In the genomic region with DNA sequence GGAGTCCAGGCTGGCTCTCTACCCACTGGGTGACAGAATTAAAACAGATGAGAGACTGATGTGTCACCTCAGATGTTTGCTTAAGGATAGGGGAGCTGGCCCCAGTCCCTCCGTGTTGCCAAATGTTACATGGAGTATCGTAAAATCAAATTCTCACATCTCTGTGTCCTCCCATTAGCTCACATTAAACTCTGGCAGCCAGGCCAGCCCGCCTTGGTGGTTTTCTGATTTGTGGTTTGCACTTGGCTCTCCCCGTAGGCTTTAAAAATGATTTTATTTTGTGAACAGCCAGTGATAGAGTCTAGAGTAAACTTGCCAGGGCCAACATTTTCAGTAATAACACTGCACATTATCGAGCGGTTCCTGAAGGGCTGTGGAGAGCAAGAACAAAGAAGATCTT, we compare ENCODE assay signal across 17 mouse cellular contexts.
DNase-seq lines count a peak whose midpoint lies in the region; ATAC-seq and TF ChIP-seq lines count a peak whose summit lies in the region.
"Had no signal": no experiment of that assay in that cellular context is flagged by ENCODE, and none has a peak within 500 bp of the region (broad histone marks: within the 10 kb centered on the region; RNA-seq: fewer than 3 reads in every experiment).

No protein-coding gene starts in this region.

- no peak overlapping the region for H3K9ac ChIP-seq in forebrain, embryonic 14.5 days (ENCODE audit: low read length)
- no peak overlapping the region for H3K9ac ChIP-seq in forebrain, embryonic 12.5 days
- H3K9ac ChIP-seq in limb, embryonic 13.5 days = no peak overlapping the region
- H3K9ac ChIP-seq in liver, postnatal 0 days (replicated peaks) = no peak overlapping the region
- no peak overlapping the region for H3K9ac ChIP-seq in hindbrain, embryonic 13.5 days
- H3K9ac ChIP-seq: forebrain, embryonic 13.5 days; hindbrain, embryonic 15.5 days; liver, embryonic 13.5 days had no signal

- H3K4me2 ChIP-seq in forebrain, embryonic 14.5 days (ENCODE audit: low read length) = no peak overlapping the region
- no peak overlapping the region for H3K4me2 ChIP-seq in forebrain, embryonic 12.5 days
- no peak overlapping the region for H3K4me2 ChIP-seq in limb, embryonic 13.5 days (replicated peaks)
- H3K4me2 ChIP-seq in liver, postnatal 0 days (ENCODE audit: low read depth, low read length) = no peak overlapping the region
- H3K4me2 ChIP-seq in hindbrain, embryonic 13.5 days = no peak overlapping the region
- H3K4me2 ChIP-seq: forebrain, embryonic 13.5 days; hindbrain, embryonic 15.5 days; liver, embryonic 13.5 days; midbrain, embryonic 11.5 days had no signal

- no peaks in the 10 kb centered on the region for H3K36me3 ChIP-seq in forebrain, embryonic 14.5 days (ENCODE audit: control insufficient read depth, insufficient read depth, low read length)
- H3K36me3 ChIP-seq in forebrain, embryonic 12.5 days (replicated peaks) = no peaks in the 10 kb centered on the region
- no peaks in the 10 kb centered on the region for H3K36me3 ChIP-seq in limb, embryonic 13.5 days
- H3K36me3 ChIP-seq in limb, embryonic 10.5 days = no peaks in the 10 kb centered on the region
- H3K36me3 ChIP-seq in liver, postnatal 0 days (replicated peaks; ENCODE audit: insufficient read depth, low read length) = no peaks in the 10 kb centered on the region
- H3K36me3 ChIP-seq in hindbrain, embryonic 13.5 days = no peaks in the 10 kb centered on the region
- H3K36me3 ChIP-seq: heart, embryonic 10.5 days; hindbrain, embryonic 15.5 days; liver, embryonic 13.5 days had no signal

- peak; percentile 1 for DNase-seq in forebrain, embryonic 14.5 days (ENCODE audit: low spot score)
- no peak for DNase-seq in limb, embryonic 10.5 days (ENCODE audit: low spot score)
- DNase-seq in brain, embryonic 14.5 days (ENCODE audit: low read depth) = peak; percentile 9
- DNase-seq in gastrocnemius, postnatal 25 days = peak; percentile 38
- no peak for DNase-seq in liver, postnatal 0 days
- DNase-seq: adrenal gland, postnatal 25 days; cerebellum, adult 9-10 months; heart, postnatal 4 days; kidney, adult 8-10 months; liver, embryonic 13.5 days had no signal

- no peak for TF ChIP-seq CTCF in brain, embryonic 14.5 days (IDR thresholded peaks at IDR 0.05; ENCODE audit: borderline replicate concordance, extremely low read depth, insufficient read depth, insufficient read length)
- TF ChIP-seq CTCF in liver, postnatal 0 days (IDR thresholded peaks at IDR 0.05; ENCODE audit: low read depth) = no peak

- TF ChIP-seq POLR2A in brain, embryonic 14.5 days (IDR thresholded peaks at IDR 0.05; ENCODE audit: borderline replicate concordance, extremely low read depth, insufficient read depth, insufficient read length, poor library complexity, severe bottlenecking) = no peak

- H3K4me1 ChIP-seq in forebrain, embryonic 14.5 days (ENCODE audit: control insufficient read depth, insufficient read depth, low read length) = no peaks in the 10 kb centered on the region
- 0 out of 2 replicates have a peak, but pooled peaks cover 6% of the 10 kb centered on the region for H3K4me1 ChIP-seq in forebrain, embryonic 12.5 days
- H3K4me1 ChIP-seq in limb, embryonic 13.5 days = peaks cover 13% of the 10 kb centered on the region
- H3K4me1 ChIP-seq in limb, embryonic 10.5 days = no peaks in the 10 kb centered on the region
- H3K4me1 ChIP-seq in liver, postnatal 0 days (ENCODE audit: insufficient read depth) = no peaks in the 10 kb centered on the region
- H3K4me1 ChIP-seq in hindbrain, embryonic 13.5 days (replicated peaks) = no peaks in the 10 kb centered on the region
- H3K4me1 ChIP-seq: forebrain, embryonic 13.5 days; heart, embryonic 10.5 days; hindbrain, embryonic 15.5 days; liver, embryonic 13.5 days had no signal

- H3K9me3 ChIP-seq in forebrain, embryonic 14.5 days (replicated peaks; ENCODE audit: control insufficient read depth, low read length) = no peaks in the 10 kb centered on the region
- H3K9me3 ChIP-seq in forebrain, embryonic 12.5 days = no peaks in the 10 kb centered on the region
- no peaks in the 10 kb centered on the region for H3K9me3 ChIP-seq in limb, embryonic 13.5 days
- no peaks in the 10 kb centered on the region for H3K9me3 ChIP-seq in limb, embryonic 10.5 days (replicated peaks)
- H3K9me3 ChIP-seq in liver, postnatal 0 days (ENCODE audit: low read length) = no peaks in the 10 kb centered on the region
- no peaks in the 10 kb centered on the region for H3K9me3 ChIP-seq in hindbrain, embryonic 13.5 days
- H3K9me3 ChIP-seq: forebrain, embryonic 13.5 days; heart, embryonic 10.5 days; hindbrain, embryonic 15.5 days; liver, embryonic 13.5 days had no signal

- no peak for TF ChIP-seq EP300 in liver, postnatal 0 days (IDR thresholded peaks at IDR 0.05; ENCODE audit: low read depth)

- no peak for ATAC-seq in forebrain, embryonic 14.5 days
- ATAC-seq in forebrain, embryonic 12.5 days (ENCODE audit: low FRiP score) = no peak
- 0 out of 2 replicates have a peak, but pooled peaks have one; percentile 28 for ATAC-seq in limb, embryonic 13.5 days (ENCODE audit: low FRiP score, low read depth)
- no peak for ATAC-seq in liver, postnatal 0 days
- no peak for ATAC-seq in hindbrain, embryonic 13.5 days (ENCODE audit: low FRiP score)
- ATAC-seq: forebrain, embryonic 13.5 days had no signal

- no peak overlapping the region for H3K27ac ChIP-seq in forebrain, embryonic 14.5 days (ENCODE audit: low read depth, low read length)
- H3K27ac ChIP-seq in forebrain, embryonic 12.5 days = no peak overlapping the region
- no peak overlapping the region for H3K27ac ChIP-seq in limb, embryonic 13.5 days
- no peak overlapping the region for H3K27ac ChIP-seq in limb, embryonic 10.5 days
- H3K27ac ChIP-seq in liver, postnatal 0 days (ENCODE audit: low read depth) = no peak overlapping the region
- no peak overlapping the region for H3K27ac ChIP-seq in hindbrain, embryonic 13.5 days
- H3K27ac ChIP-seq: forebrain, embryonic 13.5 days; heart, embryonic 10.5 days; hindbrain, embryonic 15.5 days; liver, embryonic 13.5 days had no signal

- no peak overlapping the region for H3K4me3 ChIP-seq in forebrain, embryonic 14.5 days (ENCODE audit: low read depth, low read length)
- H3K4me3 ChIP-seq in forebrain, embryonic 12.5 days (replicated peaks) = no peak overlapping the region
- no peak overlapping the region for H3K4me3 ChIP-seq in limb, embryonic 13.5 days
- H3K4me3 ChIP-seq in limb, embryonic 10.5 days = no peak overlapping the region
- no peak overlapping the region for H3K4me3 ChIP-seq in liver, postnatal 0 days (ENCODE audit: low read depth, low read length)
- H3K4me3 ChIP-seq in hindbrain, embryonic 13.5 days = no peak overlapping the region
- H3K4me3 ChIP-seq: forebrain, embryonic 13.5 days; heart, embryonic 10.5 days; hindbrain, embryonic 15.5 days; liver, embryonic 13.5 days had no signal

- no peaks in the 10 kb centered on the region for H3K27me3 ChIP-seq in forebrain, embryonic 14.5 days (replicated peaks; ENCODE audit: control insufficient read depth, insufficient read depth, low read length)
- no peaks in the 10 kb centered on the region for H3K27me3 ChIP-seq in forebrain, embryonic 12.5 days
- H3K27me3 ChIP-seq in limb, embryonic 13.5 days = peaks cover 11% of the 10 kb centered on the region; the same call in 1 of the 2 replicates
- no peaks in the 10 kb centered on the region for H3K27me3 ChIP-seq in limb, embryonic 10.5 days (ENCODE audit: low read depth, poor library complexity, severe bottlenecking)
- H3K27me3 ChIP-seq in liver, postnatal 0 days (ENCODE audit: insufficient read depth, low read length) = no peaks in the 10 kb centered on the region
- no peaks in the 10 kb centered on the region for H3K27me3 ChIP-seq in hindbrain, embryonic 13.5 days
- H3K27me3 ChIP-seq: forebrain, embryonic 13.5 days; hindbrain, embryonic 15.5 days; liver, embryonic 13.5 days had no signal

- WGBS in forebrain, embryonic 14.5 days = 60% methylated on average over 6 of the region's 6 CpGs
- 64% methylated on average over 6 of the region's 6 CpGs for WGBS in forebrain, embryonic 12.5 days
- 54% methylated on average over 6 of the region's 6 CpGs for WGBS in limb, embryonic 13.5 days
- WGBS in limb, embryonic 10.5 days = 82% methylated on average over 6 of the region's 6 CpGs
- WGBS in liver, postnatal 0 days (ENCODE audit: insufficient replicate concordance) = 74% methylated on average over 6 of the region's 6 CpGs
- 80% methylated on average over 6 of the region's 6 CpGs for WGBS in hindbrain, embryonic 13.5 days

Comparison
In these comparisons a context has a peak if more than half of its experiments do, and no peak if none do; other contexts are left out.
1. DNase-seq: peak in forebrain, embryonic 14.5 days (single experiment), brain, embryonic 14.5 days (single experiment) and gastrocnemius, postnatal 25 days (single experiment); none in limb, embryonic 10.5 days (single experiment) and liver, postnatal 0 days (single experiment).